Mouse (Mus musculus): Measurements from ENCODE around the gene Lamtor5. TPM values are rescaled to one million over a fixed set of nuclear protein-coding genes. Genes with fewer than 3 reads are reported as not detected.

Gene Lamtor5
- polyA plus RNA-seq, 1 experiment, result 162 TPM

DNA sequence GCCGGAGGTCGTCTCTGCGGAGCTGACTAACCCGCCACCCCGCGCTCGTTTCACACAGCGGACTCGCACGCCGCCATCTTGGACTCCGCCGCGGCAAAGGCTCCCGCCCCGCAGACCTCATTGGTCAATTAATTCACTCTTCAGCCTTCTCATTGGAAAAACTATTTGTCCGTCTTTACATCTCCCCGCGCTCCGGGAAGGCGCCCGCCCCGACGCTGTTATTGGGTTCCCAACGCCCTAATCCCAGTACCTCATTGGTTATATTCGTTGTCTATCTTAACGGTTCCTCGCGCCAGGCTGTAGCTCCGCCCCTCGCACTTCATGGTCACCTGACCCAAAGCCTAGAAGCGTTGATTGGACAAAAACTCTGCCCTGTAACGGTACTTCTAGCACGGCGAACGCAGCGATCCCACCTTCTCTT lies 54.3 kb downstream of the Lamtor5 start:
- under 1% methylated on average over 37 of the region's 37 CpGs for WGBS
- H3K4me1 ChIP-seq (ENCODE audit: control insufficient read depth, insufficient read depth, low read length), result peaks cover 16% of the 10 kb centered on the region
- H3K27me3 ChIP-seq (ENCODE audit: control insufficient read depth, insufficient read depth, low read length), result no peaks in the 10 kb centered on the region
- H3K27ac ChIP-seq (ENCODE audit: insufficient read depth, low read length), result peak overlapping the region; percentile 31; the same call in 1 of the 2 replicates
- H3K4me3 ChIP-seq (replicated peaks; ENCODE audit: insufficient read depth, low read depth, low read length), result peak overlapping the region; percentile 84
- TF ChIP-seq POLR2A (IDR thresholded peaks at IDR 0.05; ENCODE audit: borderline replicate concordance, insufficient read depth, low read length) (peak; percentile 91), CTCF (IDR thresholded peaks at IDR 0.05; ENCODE audit: borderline replicate concordance, insufficient read depth, low read depth, low read length) (no peak)
- DNase-seq, result peak; percentile 96 to 99

Other genes with a start within 250 kb of the Lamtor5 start
- 3.3 and 3.9 TPM in 2 replicates for gene Kcna3, start 242.7 kb upstream of the Lamtor5 start, polyA plus RNA-seq (2012; rRNA removed)
- gene Kcna2, start 177.7 kb upstream of the Lamtor5 start, polyA plus RNA-seq (2012; rRNA removed), result 73.3 and 75.7 TPM in 2 replicates
- gene Kcna10, start 95.8 kb upstream of the Lamtor5 start, polyA plus RNA-seq (2012; rRNA removed), result 0.08 and 0.10 TPM in 2 replicates
- not detected in 2 replicates for gene Cym, start 57.1 kb upstream of the Lamtor5 start, polyA plus RNA-seq (2012; rRNA removed)
- gene A630076J17Rik, start 48.2 kb upstream of the Lamtor5 start, polyA plus RNA-seq (2012; rRNA removed), result not detected in 2 replicates
- 0.87 and 1.0 TPM in 2 replicates for gene Prok1, start 39.2 kb upstream of the Lamtor5 start, polyA plus RNA-seq (2012; rRNA removed)
- 2.6 and 2.8 TPM in 2 replicates for gene Slc16a4, start 12.4 kb downstream of the Lamtor5 start, polyA plus RNA-seq (2012; rRNA removed)
- 7.0 and 8.1 TPM in 2 replicates for gene Rbm15, start 54.8 kb downstream of the Lamtor5 start, polyA plus RNA-seq (2012; rRNA removed)
- 59.7 and 62.3 TPM in 2 replicates for gene Kcnc4, start 180.7 kb downstream of the Lamtor5 start, polyA plus RNA-seq (2012; rRNA removed)
- gene Slc6a17, start 239.2 kb downstream of the Lamtor5 start, polyA plus RNA-seq (2012; rRNA removed), result 158 and 176 TPM in 2 replicates